Mouse (Mus musculus) MEL (cell line): Measurements from ENCODE around the gene Chsy1.
A peak's percentile ranks its signal among the peaks of the same experiment; 100 is the strongest.

Experiments used
- CTCF ChIP-seq, 3 experiments: IDR thresholded peaks in 2 of 3; conservative IDR thresholded peaks in 1 of 3; 2 replicates each; pipeline ENCODE4 v1.5.1; 2011 to 2012; ENCODE audit warnings: low read length in 3 of 3, low read depth in 2 of 3, mild to moderate bottlenecking in 2 of 3, improper control_type of control experiment in 1 of 3, inconsistent platforms in 1 of 3, mixed read lengths in 1 of 3, moderate library complexity in 1 of 3; ENCODE audit not compliant: control insufficient read depth in 1 of 3, insufficient read depth in 1 of 3, poor library complexity in 1 of 3, severe bottlenecking in 1 of 3
- E2F4 ChIP-seq: IDR thresholded peaks from 2 replicates; pipeline ENCODE4 v1.6.1; 2011; ENCODE audit warnings: low read depth, low read length, improper control_type of control experiment, borderline replicate concordance
- ELF1 ChIP-seq: IDR thresholded peaks from 2 replicates; pipeline ENCODE4 v1.6.1; 2014; ENCODE audit warnings: low read depth, mild to moderate bottlenecking, inconsistent platforms, low read length, improper control_type of control experiment, moderate library complexity
- EP300 ChIP-seq, 2 experiments: IDR thresholded peaks; 2 replicates each; pipeline ENCODE4 v1.6.1; 2011; ENCODE audit warnings: improper control_type of control experiment in 2 of 2, low read length in 2 of 2, low read depth in 1 of 2, mild to moderate bottlenecking in 1 of 2
- MAFK ChIP-seq: IDR thresholded peaks from 2 replicates; pipeline ENCODE4 v1.6.1; 2011; ENCODE audit warnings: low read depth, mild to moderate bottlenecking, low read length, improper control_type of control experiment, borderline replicate concordance
- MYB ChIP-seq: IDR thresholded peaks from 2 replicates; pipeline ENCODE4 v1.6.1; 2011; ENCODE audit warnings: mild to moderate bottlenecking, low read depth, low read length, improper control_type of control experiment
- POLR2A ChIP-seq, 2 experiments: IDR thresholded peaks; 2 replicates each; pipeline ENCODE4 v1.6.1; 2011 to 2012; ENCODE audit warnings: low read length in 2 of 2, mild to moderate bottlenecking in 2 of 2, control low read depth in 1 of 2, improper control_type of control experiment in 1 of 2, low read depth in 1 of 2, moderate library complexity in 1 of 2; ENCODE audit not compliant: control insufficient read depth in 1 of 2, insufficient read depth in 1 of 2, poor library complexity in 1 of 2
- RCOR1 ChIP-seq: IDR thresholded peaks from 2 replicates; pipeline ENCODE4 v1.6.1; 2012; ENCODE audit warnings: low read depth, mild to moderate bottlenecking, inconsistent platforms, low read length, improper control_type of control experiment
- SIN3A ChIP-seq: IDR thresholded peaks from 2 replicates; pipeline ENCODE4 v1.6.1; 2012; ENCODE audit warnings: low read length, improper control_type of control experiment, inconsistent platforms
- UBTF ChIP-seq: IDR thresholded peaks from 2 replicates; pipeline ENCODE4 v1.6.1; 2012; ENCODE audit warnings: low read depth, mild to moderate bottlenecking, inconsistent platforms, low read length, improper control_type of control experiment, moderate library complexity, borderline replicate concordance; ENCODE audit not compliant: insufficient read depth

GRCm38 (mm10) chr7:66060066-66060956, 49.0 kb upstream of the Chsy1 start:
- TF ChIP-seq POLR2A (IDR thresholded peaks at IDR 0.05; ENCODE audit: control insufficient read depth in 1 of 2, insufficient read depth in 1 of 2, low read depth in 1 of 2, low read length in 2 of 2, poor library complexity in 1 of 2) (peak; percentile 79 to 81), MYB (no peak), UBTF (peak; percentile 39; the same call in 1 of the 2 replicates), SIN3A (peak; percentile 97), ELF1 (peak; percentile 77), CTCF (IDR thresholded peaks at IDR 0.05 in 2 of 3, conservative IDR thresholded peaks at IDR 0.05 in 1 of 3; ENCODE audit: control insufficient read depth in 1 of 3, insufficient read depth in 1 of 3, low read depth in 2 of 3, low read length in 3 of 3, poor library complexity in 1 of 3, severe bottlenecking in 1 of 3) (no peak), EP300 (IDR thresholded peaks at IDR 0.05; ENCODE audit: low read depth in 1 of 2, low read length in 2 of 2) (no peak), E2F4 (no peak; the same call in 1 of the 2 replicates), MAFK (no peak), RCOR1 (no peak; the same call in 1 of the 2 replicates)
